Mouse (Mus musculus): Measurements from ENCODE around the gene Shcbp1.
"Not testable (repeated sequence)": the region's sequence is repeated elsewhere in the genome, so short reads cannot be mapped to it uniquely, and the experiment has no call there.

Gene Shcbp1

DNA sequence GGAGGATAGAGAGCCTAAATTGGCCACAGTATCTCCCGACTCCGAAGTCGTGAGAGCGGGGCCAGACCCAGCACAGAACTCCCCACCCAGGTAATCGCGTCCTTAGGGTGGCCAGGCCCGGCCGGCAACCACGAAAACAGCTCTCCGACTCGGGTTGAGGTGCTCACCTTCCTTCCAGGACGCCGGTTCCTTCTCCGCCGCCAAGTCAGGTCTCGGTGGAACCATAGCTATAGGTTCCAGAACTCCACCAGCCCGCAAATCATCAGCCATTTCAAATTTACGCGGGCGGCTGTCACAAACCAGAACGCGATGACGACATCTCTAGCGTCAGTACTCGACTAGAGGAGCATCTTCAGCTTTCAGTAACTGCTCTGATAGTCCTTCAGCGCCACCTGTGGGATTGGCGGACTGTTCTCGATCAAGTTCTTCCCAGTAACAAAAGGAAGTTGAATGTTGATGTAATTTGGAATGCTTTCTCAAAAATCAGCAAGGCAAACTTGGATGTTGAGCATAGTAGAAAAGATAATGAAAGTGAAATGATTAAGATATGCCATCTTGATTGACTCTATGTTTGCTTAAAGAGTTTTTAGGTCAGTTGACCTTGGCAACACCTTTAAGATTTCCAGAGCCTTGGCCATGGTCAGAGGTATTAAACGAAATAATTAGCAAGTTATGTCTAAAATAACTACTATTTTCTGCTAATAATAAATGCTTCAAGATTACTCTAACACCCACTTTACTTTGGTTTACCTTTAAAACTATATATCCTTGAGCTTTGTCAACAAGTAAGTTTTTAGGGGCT lies at the start of gene Shcbp1:
TSS of gene Shcbp1 (minus strand) at position 314 of the 802 bp plus-strand sequence.
- peak; percentile 71 to 86 for DNase-seq (ENCODE audit: low spot score in 2 of 2)

DNA sequence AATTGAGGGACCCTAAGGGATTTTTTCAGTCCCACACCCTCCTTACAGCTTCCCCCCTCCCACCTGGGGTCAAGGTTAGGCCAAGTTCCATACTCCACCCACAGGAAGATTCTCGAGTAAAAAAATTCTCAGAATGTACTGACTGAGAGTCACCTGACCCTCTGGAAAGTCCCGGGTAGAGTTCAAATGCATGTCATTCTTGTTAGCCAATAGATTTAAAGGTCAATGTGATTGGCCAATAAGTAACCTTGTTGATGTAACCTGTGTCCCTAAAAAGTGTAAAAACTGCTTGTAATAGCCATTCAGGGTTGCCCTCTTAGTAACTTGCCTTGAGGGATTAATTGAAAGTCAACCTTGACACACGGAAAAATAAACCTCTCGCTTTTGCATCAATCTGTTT lies 29.5 kb upstream of the Shcbp1 start:
- DNase-seq (ENCODE audit: low spot score in 2 of 2), result no peak

DNA sequence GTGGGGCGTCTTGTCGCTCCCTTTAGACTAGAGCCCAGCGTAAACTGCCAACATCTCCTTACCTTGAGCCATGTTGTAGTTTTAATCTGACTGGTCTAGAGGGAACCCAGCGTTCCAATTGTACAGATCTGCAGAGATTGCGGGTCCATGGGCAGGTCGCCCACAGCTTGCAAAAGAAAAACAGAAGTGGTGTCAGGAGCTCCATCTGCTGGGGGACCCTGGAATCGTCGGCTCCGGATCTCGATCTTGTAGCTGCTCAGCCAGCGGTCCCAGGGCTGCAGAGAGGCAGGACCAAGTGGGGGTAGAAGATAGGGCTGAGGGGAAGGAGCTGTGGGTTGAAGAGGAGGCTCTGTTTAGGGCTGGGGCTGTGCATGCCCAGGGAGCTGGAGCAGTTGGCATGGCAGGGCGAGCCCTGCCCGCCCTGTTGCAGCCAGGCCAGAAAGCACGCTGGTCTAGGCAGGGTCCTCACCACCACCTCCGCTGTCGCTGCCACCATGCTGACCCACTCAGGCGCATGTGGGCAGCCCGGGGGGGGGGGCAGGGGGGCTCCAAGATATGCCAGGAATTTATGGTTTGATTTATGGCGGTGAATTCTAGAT lies 21.3 kb upstream of the Shcbp1 start:
- DNase-seq (ENCODE audit: low spot score in 2 of 2), result peak in 1 of 2 experiments; percentile 9

DNA sequence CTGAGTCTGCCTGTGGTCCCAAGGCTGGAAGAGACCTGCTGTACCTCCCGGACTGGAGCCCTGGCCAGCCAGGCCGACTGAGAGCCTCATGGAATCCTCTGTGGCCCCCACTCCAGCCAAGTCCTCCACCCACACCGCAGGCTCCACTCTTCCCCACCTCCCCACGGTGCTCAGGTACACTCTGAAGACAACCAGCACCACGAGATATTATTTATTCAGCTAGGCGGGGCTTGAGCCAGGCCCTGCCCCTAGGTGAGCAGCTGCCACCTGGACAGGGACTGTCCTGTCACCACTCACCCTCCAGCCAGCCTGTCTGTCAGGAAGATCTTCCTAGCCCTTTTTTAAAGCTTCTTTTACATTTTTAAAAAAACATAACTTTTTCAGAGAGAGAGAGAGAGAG lies 1.1 kb downstream of the Shcbp1 start:
- no peak for DNase-seq (ENCODE audit: low spot score in 2 of 2)

DNA sequence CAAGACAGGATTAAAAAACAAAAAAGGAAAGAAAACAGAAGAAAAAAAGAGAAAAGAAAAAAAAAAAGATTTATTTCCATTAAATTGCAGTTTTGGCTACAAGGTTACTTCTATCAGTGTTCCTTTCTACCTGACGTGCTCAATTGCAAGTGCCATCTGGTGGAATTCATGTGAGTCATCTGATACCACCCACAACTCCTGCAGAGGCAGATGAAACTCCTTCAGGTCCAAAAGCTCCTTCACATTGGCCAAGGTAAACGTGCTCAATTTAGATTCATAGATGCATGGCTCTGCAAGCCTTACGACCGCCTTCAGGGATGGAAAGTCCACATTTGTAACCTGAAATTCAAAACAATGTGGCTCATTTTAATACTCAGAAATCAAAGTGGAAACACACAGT lies 14.6 kb downstream of the Shcbp1 start:
- no peak for DNase-seq (ENCODE audit: low spot score in 2 of 2)

DNA sequence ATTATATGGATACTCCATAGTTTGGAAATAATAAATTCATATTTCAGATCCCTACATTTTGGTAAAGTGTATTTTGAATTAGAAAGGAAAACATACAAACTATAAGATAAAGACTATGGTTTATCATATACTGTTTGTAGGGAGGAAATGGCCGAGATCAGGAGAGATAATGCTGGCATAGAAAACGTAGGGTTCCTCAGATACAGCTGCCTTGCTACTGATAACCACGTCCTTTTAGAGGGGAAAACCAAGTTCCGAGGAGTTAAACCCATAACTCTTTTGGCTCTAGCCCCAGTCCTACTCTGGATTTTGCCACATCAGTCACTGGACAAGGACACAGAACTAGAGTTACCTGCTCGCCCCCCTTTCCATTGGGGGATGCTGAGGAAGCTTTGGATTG lies 26.3 kb downstream of the Shcbp1 start:
- DNase-seq (ENCODE audit: low spot score in 2 of 2), result no peak

DNA sequence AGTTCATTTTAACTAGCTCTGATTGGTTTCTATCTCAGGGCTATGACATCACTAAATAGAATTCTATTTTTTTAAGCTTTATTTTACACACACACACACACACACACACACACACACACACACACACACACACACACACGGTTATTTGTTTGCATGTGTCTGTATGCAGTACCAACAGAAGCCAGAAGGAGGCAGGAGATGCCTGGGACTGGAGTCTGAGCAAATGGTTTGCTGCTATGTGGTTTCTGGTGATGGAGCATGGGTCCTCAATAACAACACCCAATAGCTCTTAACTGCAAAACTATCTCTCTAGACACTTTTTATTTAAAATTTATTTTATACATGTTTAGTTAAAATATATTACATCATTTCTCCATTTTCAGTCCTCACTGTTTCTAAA lies 48.4 kb downstream of the Shcbp1 start:
- peak in 1 of 2 experiments; percentile 8 for DNase-seq (ENCODE audit: low spot score in 2 of 2)

DNA sequence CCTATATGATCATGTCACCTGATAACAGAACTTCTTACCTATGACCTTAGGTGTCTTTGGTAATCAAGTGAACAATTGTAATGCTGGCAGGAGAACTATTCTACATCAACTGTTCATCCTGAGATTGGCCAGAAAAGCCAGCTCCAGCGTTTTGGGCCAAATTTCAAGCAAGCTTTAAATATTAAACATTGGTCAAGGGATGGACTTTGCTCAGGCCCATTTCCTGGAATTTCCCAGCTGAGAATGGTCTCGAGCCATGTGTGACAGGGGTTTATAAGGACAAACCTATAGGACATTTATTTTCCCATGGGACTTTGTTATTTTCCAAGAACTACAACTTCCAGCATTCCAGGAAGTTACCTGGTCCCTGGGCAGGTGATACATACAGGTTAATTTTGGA lies 63.8 kb downstream of the Shcbp1 start:
- no peak for DNase-seq (ENCODE audit: low spot score in 2 of 2)

DNA sequence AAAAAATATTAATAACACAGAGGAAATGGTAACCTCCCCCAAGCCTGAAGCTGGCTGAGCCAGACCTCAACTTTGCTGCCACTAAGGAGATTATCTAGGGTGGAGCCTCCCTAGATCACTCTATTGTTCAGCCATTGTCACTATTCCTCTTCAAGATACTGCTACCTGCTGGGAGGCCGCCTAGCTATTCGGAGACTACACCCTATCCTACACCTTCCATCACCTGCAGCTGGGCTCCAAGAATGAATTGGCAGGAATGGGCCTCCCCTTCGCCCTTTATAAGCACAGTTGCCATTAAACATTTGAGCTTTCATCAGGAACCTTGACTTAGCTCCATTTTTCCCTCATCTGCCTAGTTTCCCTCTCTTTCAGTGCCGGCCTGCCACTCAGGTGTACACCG lies 71.0 kb downstream of the Shcbp1 start:
- not testable (repeated sequence) for DNase-seq (ENCODE audit: low spot score in 2 of 2)

DNA sequence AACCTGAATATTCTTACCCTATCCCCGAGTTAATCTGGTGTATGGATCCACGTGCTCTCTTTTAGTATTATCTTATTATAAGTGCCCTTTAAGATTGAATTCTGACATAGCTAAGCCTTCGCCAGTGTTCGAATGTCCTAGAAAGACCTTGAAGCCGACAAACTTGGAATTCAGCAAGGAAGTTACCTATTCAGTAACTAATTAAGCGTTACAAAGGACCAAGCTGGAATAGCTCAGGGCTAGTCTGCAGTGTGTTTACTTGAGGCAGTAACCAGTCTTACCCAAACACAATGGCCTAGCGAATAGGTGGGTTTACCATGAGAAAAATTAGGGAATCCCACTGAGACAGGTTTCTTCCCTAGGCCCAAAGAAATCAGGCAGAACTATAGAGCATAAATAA lies 71.5 kb downstream of the Shcbp1 start:
- DNase-seq (ENCODE audit: low spot score in 2 of 2), result not testable (repeated sequence)

DNA sequence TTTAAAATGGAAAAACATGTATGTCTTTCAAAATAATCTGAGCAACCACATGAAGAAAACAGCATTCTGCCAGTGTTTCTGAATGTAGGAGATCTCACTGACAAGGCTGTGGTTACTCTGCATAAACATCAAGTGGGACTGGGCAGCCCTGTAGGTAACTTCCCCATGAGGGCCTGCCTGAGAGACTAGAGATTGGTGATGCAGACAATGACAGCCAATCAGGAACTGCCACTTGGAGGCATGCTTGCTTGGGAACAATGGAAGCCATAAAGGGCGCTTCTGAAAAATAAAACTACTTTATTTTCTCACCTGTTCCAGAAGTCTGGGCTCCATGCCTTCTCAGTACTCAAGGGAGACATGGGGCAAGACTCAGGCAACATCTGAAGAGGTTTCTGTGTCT lies 87.7 kb downstream of the Shcbp1 start:
- no peak for DNase-seq (ENCODE audit: low spot score in 2 of 2)
